Mouse (Mus musculus) heart, adult 11 months (tissue): ENCODE data around the gene Hmg20a.
A peak's percentile ranks its signal among the peaks of the same experiment; 100 is the strongest.

Experiments used
- DNase-seq: peaks from one replicate; pipeline ENCODE4 v3.0.0; 2022

Gene Hmg20a

GRCm38 (mm10) chr9:56417948-56418737, at the start of gene Hmg20a, which contains the start of gene Peak1:
Hmg20a (plus strand) TSS chr9:56418609.
Peak1 (minus strand) TSS chr9:56418067.
- peak; percentile 100 for DNase-seq

- peak; percentile 86 for DNase-seq
Measured at GRCm38 (mm10) chr9:56368814-56369213, 49.6 kb upstream of the Hmg20a start.

GRCm38 (mm10) chr9:56370710-56371109, 47.7 kb upstream of the Hmg20a start:
- no peak for DNase-seq

DNA sequence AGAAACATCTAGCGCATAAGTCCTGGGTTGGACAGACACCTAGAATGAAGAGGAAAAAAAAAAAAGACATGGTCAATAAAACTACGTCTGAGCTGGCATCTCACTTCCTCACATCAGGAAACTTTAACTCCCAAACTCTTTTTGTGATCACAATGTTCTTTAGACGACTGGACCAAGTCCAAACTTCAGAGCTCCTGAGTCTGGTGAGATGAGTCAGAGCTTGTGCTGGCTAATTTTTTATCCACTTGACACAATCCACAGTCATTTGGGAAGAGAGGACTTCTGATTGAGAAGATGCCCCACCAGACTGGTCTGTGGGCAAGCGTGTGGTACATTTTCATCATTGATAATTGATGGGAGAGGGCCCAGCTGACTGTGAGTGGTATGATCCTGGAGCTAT, 44.0 kb upstream of the Hmg20a start:
- no peak for DNase-seq

DNA sequence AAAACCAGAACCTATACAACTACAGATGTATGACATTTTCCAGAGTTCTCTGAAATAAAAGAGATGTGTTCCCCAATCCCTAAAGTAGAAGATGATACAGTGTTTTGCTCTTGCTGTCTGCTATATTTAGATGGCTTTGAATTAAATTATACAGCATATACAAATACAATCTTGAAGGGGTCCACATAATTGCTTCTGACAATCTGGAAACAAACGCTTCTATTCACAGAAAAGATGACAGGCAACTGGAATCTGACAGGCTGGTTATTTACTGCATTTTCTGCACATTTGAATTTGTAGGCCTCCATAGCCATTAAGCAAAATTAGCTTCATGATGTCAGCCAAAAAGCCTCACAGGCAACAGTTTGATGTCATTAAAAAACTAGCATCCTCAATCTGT, 35.6 kb upstream of the Hmg20a start:
- no peak for DNase-seq

DNA sequence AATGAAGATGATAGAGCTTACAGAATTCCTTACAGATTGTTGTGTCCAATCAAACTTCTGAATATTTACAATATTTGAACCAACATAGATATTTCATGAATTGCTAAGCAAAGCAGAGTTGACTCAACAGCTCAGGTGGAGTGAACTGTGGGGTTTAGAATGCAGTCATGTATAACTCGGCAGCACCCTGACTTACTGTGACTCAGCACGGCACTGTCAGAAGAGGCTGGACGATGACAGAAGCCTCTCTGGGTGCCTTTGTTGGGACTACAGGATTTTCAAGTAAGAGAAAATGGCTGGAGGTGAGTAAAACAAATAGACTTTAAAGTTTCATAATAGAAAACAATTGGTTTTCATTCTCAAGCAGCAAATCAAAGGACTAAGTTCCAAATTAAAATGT, 25.6 kb upstream of the Hmg20a start:
- no peak for DNase-seq

GRCm38 (mm10) chr9:56396306-56396705, 22.1 kb upstream of the Hmg20a start:
- DNase-seq: no peak

- no peak for DNase-seq
Measured at GRCm38 (mm10) chr9:56404619-56405018, 13.8 kb upstream of the Hmg20a start.

GRCm38 (mm10) chr9:56409928-56410327, 8.5 kb upstream of the Hmg20a start:
- DNase-seq: no peak

DNA sequence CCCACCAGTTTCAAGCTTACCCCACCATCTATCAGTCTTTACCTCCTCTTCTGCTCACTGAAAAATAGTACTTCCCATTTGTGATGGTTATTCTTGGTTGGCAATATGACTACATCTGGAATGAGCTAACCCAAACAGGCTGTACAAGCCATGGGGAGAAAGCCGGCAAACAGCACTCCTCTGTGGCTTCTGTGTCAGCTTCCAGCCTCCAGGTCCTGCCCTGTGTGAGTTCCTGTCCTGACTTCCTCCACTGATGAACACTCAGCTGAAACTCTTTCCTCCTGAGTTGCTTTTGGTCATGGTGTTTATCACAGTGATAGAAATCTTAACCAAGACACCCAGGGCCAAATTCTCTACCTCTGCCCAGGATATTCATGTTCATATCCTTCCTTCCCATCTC, 5.7 kb upstream of the Hmg20a start:
- peak; percentile 92 for DNase-seq

- DNase-seq: no peak
Measured at GRCm38 (mm10) chr9:56414322-56414721, 4.1 kb upstream of the Hmg20a start.

- DNase-seq: no peak
Measured at GRCm38 (mm10) chr9:56415393-56415792, 3.0 kb upstream of the Hmg20a start.

- DNase-seq: no peak
Measured at GRCm38 (mm10) chr9:56415935-56416607, 2.3 kb upstream of the Hmg20a start.

DNA sequence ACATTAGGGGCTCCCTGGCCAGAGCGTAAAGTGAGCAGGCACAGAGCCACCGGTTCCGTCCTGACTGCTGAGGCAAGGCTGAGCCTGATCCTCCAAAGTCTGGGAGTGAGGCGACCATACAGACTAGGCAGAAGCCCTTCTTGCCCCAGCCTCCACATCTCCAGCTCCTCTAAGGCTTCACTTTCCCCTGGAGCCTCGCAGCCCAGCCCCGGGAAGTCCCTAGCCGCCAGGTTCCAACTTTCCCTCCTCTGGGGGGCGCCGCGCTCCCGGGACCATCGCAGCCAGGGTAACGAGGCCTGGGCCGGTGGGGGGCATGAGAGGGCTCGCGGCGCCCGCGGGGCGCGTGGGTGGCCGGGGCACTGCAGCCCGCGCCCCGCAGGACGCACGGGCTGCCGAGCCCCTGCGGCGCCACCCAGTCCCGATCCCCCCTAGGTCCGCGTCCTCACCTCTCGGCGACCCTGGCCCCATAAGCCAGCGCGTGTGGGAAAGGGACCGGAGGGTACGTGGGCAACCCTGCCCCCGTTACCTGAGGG, 928 bp upstream of the Hmg20a start:
- DNase-seq: peak; percentile 99

DNA sequence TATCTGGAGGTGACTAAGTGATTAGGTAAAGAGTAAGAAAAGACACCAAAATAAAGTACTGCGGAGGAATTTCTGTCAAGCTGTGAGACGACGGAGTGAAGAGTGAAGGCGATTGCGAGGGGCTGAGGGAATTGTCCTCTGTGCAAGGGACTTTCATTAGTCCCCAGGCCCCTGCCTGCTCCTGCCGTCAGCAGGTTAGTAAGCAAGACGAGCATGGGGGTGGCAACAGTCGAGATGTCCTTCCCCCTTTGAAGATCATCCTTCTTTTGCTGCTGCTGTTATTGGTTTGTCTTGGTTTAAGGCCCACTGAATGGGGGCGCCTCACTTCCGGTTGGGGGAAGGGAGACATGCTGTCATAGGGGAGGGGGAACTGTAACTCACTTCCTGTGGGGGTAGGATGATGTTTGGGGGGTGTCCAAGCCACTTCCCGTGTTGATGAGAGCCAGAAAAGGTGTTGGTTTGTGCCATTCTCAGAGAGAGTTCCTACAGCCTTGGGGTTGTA, 380 bp downstream of the Hmg20a start:
- DNase-seq: peak; percentile 98

DNA sequence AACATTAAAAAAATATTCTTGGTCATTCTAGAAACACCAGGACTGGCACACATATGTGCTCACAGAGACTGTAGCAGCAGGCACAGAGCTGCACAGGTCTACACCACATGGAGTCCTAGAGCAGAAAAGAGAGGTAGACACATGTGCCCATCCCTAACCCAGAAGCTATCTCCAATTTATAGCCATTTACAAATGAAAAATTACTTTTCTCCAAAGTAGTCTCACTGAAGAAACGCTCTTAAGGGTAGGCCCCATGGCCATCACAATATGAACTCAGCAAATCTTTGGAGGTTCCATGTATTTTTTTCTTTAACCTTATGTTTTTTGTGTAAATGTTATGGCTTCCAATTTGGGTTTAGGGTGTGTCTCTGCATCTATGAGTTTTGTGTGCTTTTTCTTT, 1.8 kb downstream of the Hmg20a start:
- no peak for DNase-seq

GRCm38 (mm10) chr9:56420892-56421601, 2.6 kb downstream of the Hmg20a start:
- DNase-seq: peak; percentile 87

DNA sequence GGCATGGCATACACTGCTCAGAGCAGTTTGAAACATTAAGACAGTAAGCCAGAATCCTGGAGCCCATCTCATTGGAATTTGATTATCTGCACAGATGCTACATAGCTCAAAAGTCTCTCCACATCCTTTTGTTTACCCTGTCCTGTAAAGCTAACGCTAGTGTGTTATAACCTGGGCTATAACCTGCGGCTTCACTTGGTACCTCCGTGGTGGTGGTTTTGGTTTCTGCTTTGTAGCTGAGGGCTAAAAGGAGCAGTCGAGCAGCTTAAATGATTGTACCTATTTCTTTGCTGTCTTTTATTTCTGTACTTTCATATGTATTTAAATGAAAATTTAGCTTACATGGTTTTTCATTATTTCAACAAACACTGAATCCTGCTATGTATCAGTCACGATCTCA, 3.6 kb downstream of the Hmg20a start:
- no peak for DNase-seq

- no peak for DNase-seq
Measured at GRCm38 (mm10) chr9:56424861-56425260, 6.5 kb downstream of the Hmg20a start.

DNA sequence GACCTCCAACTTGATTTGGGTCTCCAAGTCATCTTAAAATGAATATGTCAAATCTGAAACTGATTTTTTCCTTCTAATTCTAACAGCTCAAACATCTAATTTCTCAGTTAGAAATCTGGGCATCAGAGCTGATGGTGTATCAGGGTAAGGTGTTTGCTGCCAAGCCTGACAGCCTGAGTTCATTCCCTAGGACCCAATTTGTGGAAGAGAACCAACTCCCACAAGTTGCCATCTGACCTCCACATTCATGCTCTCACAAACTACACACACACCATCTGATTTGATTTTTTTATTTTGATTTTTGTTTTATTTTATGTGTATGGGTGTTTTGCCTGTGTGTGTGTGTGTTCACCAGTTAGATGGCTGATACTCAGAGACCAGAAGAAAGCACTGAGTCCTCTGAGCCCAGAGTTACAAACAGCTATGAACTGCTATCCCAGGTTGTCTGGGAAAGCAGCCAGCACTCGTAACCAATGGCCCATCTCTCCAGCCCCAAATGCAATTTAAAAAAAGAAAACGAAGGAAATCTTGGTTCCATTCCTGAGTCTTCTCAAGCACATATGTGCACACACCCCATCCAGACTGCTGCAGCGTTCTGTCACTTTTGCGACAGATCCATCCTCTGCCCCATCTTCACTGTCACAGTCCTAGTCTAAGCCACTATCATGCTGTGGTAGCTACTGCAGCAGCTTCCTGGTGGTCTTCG, 17.6 kb downstream of the Hmg20a start:
- DNase-seq: peak; percentile 65

DNA sequence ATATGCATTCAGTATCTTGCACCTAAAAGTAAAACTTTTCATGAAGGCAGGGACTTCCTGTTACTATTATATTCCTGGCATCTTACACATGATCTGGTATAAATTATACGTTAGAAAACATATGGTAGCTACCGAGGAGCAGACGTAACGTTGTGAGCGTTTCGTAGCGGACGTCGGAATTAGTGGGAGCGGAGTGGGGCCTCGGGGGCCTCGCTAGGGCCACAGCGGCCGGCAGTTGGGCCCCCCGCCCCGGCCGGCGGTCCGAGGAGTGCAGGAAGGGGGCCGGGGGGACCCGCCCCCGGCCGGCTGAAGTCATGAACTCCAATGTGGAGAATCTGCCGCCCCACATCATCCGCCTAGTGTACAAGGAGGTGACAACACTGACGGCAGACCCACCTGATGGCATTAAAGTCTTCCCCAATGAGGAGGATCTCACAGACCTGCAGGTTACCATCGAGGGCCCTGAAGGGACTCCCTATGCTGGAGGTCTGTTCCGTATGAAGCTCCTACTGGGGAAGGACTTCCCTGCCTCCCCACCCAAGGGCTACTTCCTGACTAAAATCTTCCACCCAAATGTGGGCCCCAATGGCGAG, 19.0 kb downstream of the Hmg20a start:
- DNase-seq: peak; percentile 60

DNA sequence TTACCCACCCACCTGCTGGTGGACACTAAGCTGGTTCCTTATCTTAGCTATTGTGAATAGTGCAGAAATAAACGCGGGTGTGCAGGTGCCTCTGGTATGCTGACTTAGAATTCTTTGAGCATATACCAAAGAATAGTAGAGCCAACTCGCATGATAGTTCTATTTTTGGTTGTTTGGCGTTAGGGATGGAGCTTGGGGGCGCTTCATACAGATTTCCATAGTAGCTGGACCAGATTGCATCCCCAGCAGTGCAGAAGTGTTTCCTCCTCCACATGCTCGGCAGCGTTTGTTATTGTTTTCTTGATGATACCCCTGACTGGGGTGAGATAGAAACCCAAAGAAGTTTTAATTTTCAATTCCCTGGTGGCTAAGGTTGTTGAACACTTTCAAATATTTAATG, 21.3 kb downstream of the Hmg20a start:
- peak; percentile 63 for DNase-seq
